Mouse (Mus musculus) embryo, embryonic 9.5 days (tissue): ENCODE measurements around the gene 1700037C18Rik.
"Not testable (repeated sequence)": the region's sequence is repeated elsewhere in the genome, so short reads cannot be mapped to it uniquely, and the experiment has no call there.

Experiments used
- DNase-seq: peaks from one replicate; pipeline ENCODE4 v3.0.0-alpha.2; 2017; ENCODE audit errors: extremely low spot score

The 1700037C18Rik gene

GRCm38 (mm10) chr16:3872216-3873047, 36.1 kb downstream of the 1700037C18Rik start, which contains the start of gene Naa60:
Naa60 (plus strand) TSS chr16:3872375.
- DNase-seq = peak; percentile 95

- no peak for DNase-seq
Observed at GRCm38 (mm10) chr16:3871815-3872214, 36.7 kb downstream of the 1700037C18Rik start.

- no peak for DNase-seq
Observed at GRCm38 (mm10) chr16:3859254-3859653, 49.2 kb downstream of the 1700037C18Rik start.

GRCm38 (mm10) chr16:3855776-3856175, 52.7 kb downstream of the 1700037C18Rik start:
- no peak for DNase-seq

- no peak for DNase-seq
Observed at GRCm38 (mm10) chr16:3854437-3855182, 53.9 kb downstream of the 1700037C18Rik start.

GRCm38 (mm10) chr16:3852586-3852985, 55.9 kb downstream of the 1700037C18Rik start:
- peak; percentile 34 for DNase-seq

GRCm38 (mm10) chr16:3851301-3851700, 57.2 kb downstream of the 1700037C18Rik start:
- DNase-seq = not testable (repeated sequence)

- no peak for DNase-seq
Observed at GRCm38 (mm10) chr16:3848416-3848815, 60.1 kb downstream of the 1700037C18Rik start.

GRCm38 (mm10) chr16:3847871-3848270, 60.6 kb downstream of the 1700037C18Rik start:
- no peak for DNase-seq

- DNase-seq = peak; percentile 93
Observed at GRCm38 (mm10) chr16:3846711-3847518, 61.6 kb downstream of the 1700037C18Rik start, which contains the start of gene Zfp174. Zfp174 (plus strand) TSS chr16:3847268.
